9 mouse cellular contexts compared by ENCODE assay signal in genomic region chr15:21109889-21110500, GRCm38 (mm10).
A peak's percentile ranks its signal among the peaks of the same experiment; 100 is the strongest.
DNase-seq lines count a peak whose midpoint lies in the region; ATAC-seq lines count a peak whose summit lies in the region.
"Had no signal": no experiment of that assay in that cellular context is flagged by ENCODE, and none has a peak within 500 bp of the region (broad histone marks: within the 10 kb centered on the region; RNA-seq: fewer than 3 reads in every experiment).

No protein-coding gene starts in this region.

- no peaks in the 10 kb centered on the region for H3K9me3 ChIP-seq in limb, embryonic 12.5 days
- H3K9me3 ChIP-seq in limb, embryonic 10.5 days (replicated peaks), result no peaks in the 10 kb centered on the region
- no peaks in the 10 kb centered on the region for H3K9me3 ChIP-seq in hindbrain, embryonic 15.5 days
- H3K9me3 ChIP-seq in neural tube, embryonic 14.5 days (ENCODE audit: control insufficient read depth, low read length), result no peaks in the 10 kb centered on the region
- H3K9me3 ChIP-seq: lung, embryonic 15.5 days had no signal

- no peak overlapping the region for H3K4me3 ChIP-seq in limb, embryonic 12.5 days (replicated peaks)
- no peak overlapping the region for H3K4me3 ChIP-seq in limb, embryonic 10.5 days
- H3K4me3 ChIP-seq in hindbrain, embryonic 15.5 days, result 0 out of 2 replicates have a peak overlapping the region, but pooled peaks have one; percentile 46
- no peak overlapping the region for H3K4me3 ChIP-seq in neural tube, embryonic 14.5 days (ENCODE audit: low read depth, low read length)

- peaks cover 6% of the 10 kb centered on the region; the same call in 1 of the 2 replicates for H3K27me3 ChIP-seq in limb, embryonic 12.5 days
- no peaks in the 10 kb centered on the region for H3K27me3 ChIP-seq in limb, embryonic 10.5 days (ENCODE audit: low read depth, poor library complexity, severe bottlenecking)
- no peaks in the 10 kb centered on the region for H3K27me3 ChIP-seq in hindbrain, embryonic 15.5 days
- H3K27me3 ChIP-seq in neural tube, embryonic 14.5 days (ENCODE audit: control insufficient read depth, insufficient read depth, low read length), result no peaks in the 10 kb centered on the region
- H3K27me3 ChIP-seq: lung, embryonic 15.5 days had no signal

- peak overlapping the region; percentile 59 for H3K4me2 ChIP-seq in limb, embryonic 12.5 days
- peak overlapping the region; percentile 77 for H3K4me2 ChIP-seq in hindbrain, embryonic 15.5 days
- peak overlapping the region; percentile 91; the same call in 1 of the 2 replicates for H3K4me2 ChIP-seq in neural tube, embryonic 14.5 days (ENCODE audit: low read depth, low read length)

- peak; percentile 1 for DNase-seq in embryo, embryonic 11 days
- DNase-seq in embryo, embryonic 9.5 days (ENCODE audit: extremely low spot score), result no peak
- no peak for DNase-seq in limb, embryonic 10.5 days (ENCODE audit: low spot score)
- no peak for DNase-seq in kidney, postnatal 4 days
- no peak for DNase-seq in gastrocnemius, postnatal 4 days (ENCODE audit: low spot score in 2 of 2)

- H3K4me1 ChIP-seq in limb, embryonic 12.5 days (replicated peaks), result peaks cover 12% of the 10 kb centered on the region; the same call in 1 of the 2 replicates
- peaks cover 12% of the 10 kb centered on the region for H3K4me1 ChIP-seq in limb, embryonic 10.5 days
- peaks cover 7% of the 10 kb centered on the region for H3K4me1 ChIP-seq in hindbrain, embryonic 15.5 days (replicated peaks)
- no peaks in the 10 kb centered on the region for H3K4me1 ChIP-seq in neural tube, embryonic 14.5 days (ENCODE audit: control insufficient read depth, insufficient read depth, low read length)
- H3K4me1 ChIP-seq: lung, embryonic 15.5 days had no signal

- H3K9ac ChIP-seq in limb, embryonic 12.5 days (replicated peaks), result no peak overlapping the region
- no peak overlapping the region for H3K9ac ChIP-seq in hindbrain, embryonic 15.5 days
- H3K9ac ChIP-seq in neural tube, embryonic 14.5 days (replicated peaks; ENCODE audit: low read depth, low read length), result no peak overlapping the region
- H3K9ac ChIP-seq: lung, embryonic 15.5 days had no signal

- no peak for ATAC-seq in limb, embryonic 12.5 days (ENCODE audit: insufficient number of reproducible peaks, insufficient read depth, low FRiP score, low TSS enrichment, low read depth)
- 0 out of 2 replicates have a peak, but pooled peaks have one; percentile 43 for ATAC-seq in hindbrain, embryonic 15.5 days (ENCODE audit: low FRiP score, low read depth)
- ATAC-seq in neural tube, embryonic 14.5 days (ENCODE audit: low read depth), result no peak

- H3K27ac ChIP-seq in limb, embryonic 12.5 days, result no peak overlapping the region
- H3K27ac ChIP-seq in limb, embryonic 10.5 days, result no peak overlapping the region
- no peak overlapping the region for H3K27ac ChIP-seq in hindbrain, embryonic 15.5 days (replicated peaks)
- no peak overlapping the region for H3K27ac ChIP-seq in neural tube, embryonic 14.5 days (ENCODE audit: low read depth, low read length)
- H3K27ac ChIP-seq: lung, embryonic 15.5 days had no signal

- H3K36me3 ChIP-seq in limb, embryonic 12.5 days, result no peaks in the 10 kb centered on the region
- no peaks in the 10 kb centered on the region for H3K36me3 ChIP-seq in limb, embryonic 10.5 days
- H3K36me3 ChIP-seq in hindbrain, embryonic 15.5 days, result no peaks in the 10 kb centered on the region
- no peaks in the 10 kb centered on the region for H3K36me3 ChIP-seq in neural tube, embryonic 14.5 days (ENCODE audit: control insufficient read depth, insufficient read depth, low read length)
- H3K36me3 ChIP-seq: lung, embryonic 15.5 days had no signal

- WGBS in limb, embryonic 12.5 days, result 50% methylated on average over 4 of the region's 4 CpGs
- 73% methylated on average over 4 of the region's 4 CpGs for WGBS in limb, embryonic 10.5 days
- WGBS in hindbrain, embryonic 15.5 days, result 54% methylated on average over 4 of the region's 4 CpGs
- 49% methylated on average over 4 of the region's 4 CpGs for WGBS in neural tube, embryonic 14.5 days
